Mouse (Mus musculus): ENCODE data around the gene Arl13b. TPM values are rescaled to one million over a fixed set of nuclear protein-coding genes. Genes with fewer than 3 reads are reported as not detected.

The Arl13b gene
- total and polyA plus RNA-seq, 3 experiments = 9.3 to 14.5 (median 10.9) TPM

DNA sequence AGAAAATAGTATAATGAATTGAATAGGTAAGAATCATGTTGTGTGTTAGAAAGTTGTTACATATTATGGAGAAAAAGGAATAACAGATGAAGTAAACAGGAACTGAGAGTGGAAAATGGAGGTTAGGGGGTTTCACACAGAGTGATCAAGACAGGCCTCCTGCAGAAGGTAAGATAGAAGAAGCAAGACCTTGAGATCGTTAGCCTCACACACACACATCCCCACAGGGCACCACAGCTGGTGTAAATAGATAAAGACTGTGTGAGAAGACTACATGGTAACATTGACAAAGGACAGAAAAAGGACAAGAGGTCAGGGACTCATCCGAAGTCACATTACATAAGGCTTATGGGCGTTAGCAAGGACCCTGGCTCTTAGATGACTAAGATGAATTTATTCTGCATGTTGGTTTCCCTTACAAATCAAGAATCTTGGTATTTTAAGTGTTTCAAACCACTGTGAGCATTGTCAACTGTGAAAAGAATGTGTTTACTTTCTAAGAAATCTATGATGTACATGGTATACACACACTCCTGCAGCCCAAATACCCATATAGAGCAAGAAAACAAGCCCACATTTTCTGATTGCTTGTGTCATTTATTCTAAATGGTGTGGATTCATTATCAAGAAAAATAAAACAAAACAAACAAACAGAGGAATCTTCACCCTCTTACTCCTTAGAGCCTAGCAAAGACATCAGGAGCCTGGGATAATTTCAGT, 12.7 kb downstream of the Arl13b start (continued):
- peak; percentile 44; the same call in 1 of the 2 replicates for TF ChIP-seq ELF1 (IDR thresholded peaks at IDR 0.05; ENCODE audit: low read depth, low read length)
- TF ChIP-seq RCOR1 (conservative IDR thresholded peaks at IDR 0.05; ENCODE audit: low read depth, low read length) = peak; percentile 87
- no peak for TF ChIP-seq GABPA (IDR thresholded peaks at IDR 0.05; ENCODE audit: insufficient replicate concordance, low read depth, low read length)
- TF ChIP-seq SIN3A (IDR thresholded peaks at IDR 0.05; ENCODE audit: low read length) = no peak; the same call in 1 of the 2 replicates
- TF ChIP-seq NELFE (IDR thresholded peaks at IDR 0.05; ENCODE audit: low read depth, low read length) = no peak
- TF ChIP-seq ZC3H11A (IDR thresholded peaks at IDR 0.05; ENCODE audit: low read depth, low read length) = no peak
- no peak for TF ChIP-seq ZMIZ1 (IDR thresholded peaks at IDR 0.05; ENCODE audit: low read depth, low read length)
- no peak for TF ChIP-seq POLR2AphosphoS2 (IDR thresholded peaks at IDR 0.05; ENCODE audit: low read depth, low read length)
- TF ChIP-seq SMC3 (IDR thresholded peaks at IDR 0.05; ENCODE audit: low read depth, low read length) = no peak
- no peak for TF ChIP-seq MAFK (IDR thresholded peaks at IDR 0.05; ENCODE audit: insufficient replicate concordance, low read length)
- no peak for TF ChIP-seq UBTF (IDR thresholded peaks at IDR 0.05; ENCODE audit: low read depth, low read length)
- no peak for TF ChIP-seq PAX5 (IDR thresholded peaks at IDR 0.05; ENCODE audit: low read length)
- no peak for TF ChIP-seq KAT2A (IDR thresholded peaks at IDR 0.05; ENCODE audit: insufficient replicate concordance, low read length)
- no peak for TF ChIP-seq USF2 (conservative IDR thresholded peaks at IDR 0.05; ENCODE audit: low read depth, low read length)
- TF ChIP-seq MYC (IDR thresholded peaks at IDR 0.05; ENCODE audit: low read depth, low read length) = 0 out of 2 replicates have a peak, but pooled peaks have one; percentile 36
- no peak for TF ChIP-seq RAD21 (IDR thresholded peaks at IDR 0.05; ENCODE audit: low read depth, low read length)
- peak; percentile 60; the same call in 1 of the 2 replicates for TF ChIP-seq JUND (conservative IDR thresholded peaks at IDR 0.05; ENCODE audit: low read depth, low read length)
- 0 out of 2 replicates have a peak, but pooled peaks have one; percentile 63 for TF ChIP-seq CHD1 (IDR thresholded peaks at IDR 0.05; ENCODE audit: low read depth, low read length)
- TF ChIP-seq MAX (IDR thresholded peaks at IDR 0.05; ENCODE audit: low read length) = no peak; the same call in 1 of the 2 replicates

DNA sequence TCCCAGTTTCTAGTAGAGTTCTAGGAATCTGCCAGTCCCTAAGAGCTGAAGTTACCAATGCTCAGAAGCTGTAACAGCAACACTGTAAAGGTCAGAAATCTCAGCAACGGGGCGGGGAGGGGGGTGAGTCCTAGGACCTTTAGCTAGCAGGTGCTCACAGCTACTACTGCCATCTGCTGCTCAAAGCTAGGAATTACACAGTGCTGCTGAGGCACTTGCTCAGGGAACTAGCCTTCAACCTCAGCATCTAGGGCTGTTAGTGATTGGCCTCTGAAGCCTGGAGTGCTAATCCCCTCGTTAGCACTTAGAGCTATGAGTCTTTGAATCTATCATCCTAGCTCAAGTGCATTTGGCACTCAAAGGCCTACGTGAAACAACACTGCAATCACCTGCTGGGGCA, 14.4 kb downstream of the Arl13b start:
- dilution Hi-C loops (cut with MboI; ENCODE audit: extremely low pct_ligation_motif_present, extremely low pct_unique_long_range_greater_than_20kb, low sequenced_read_pairs) (no loop called here), in situ Hi-C loops (cut with MboI; ENCODE audit: low pct_ligation_motif_present, low pct_unique_long_range_greater_than_20kb, low sequenced_read_pairs) (loop anchor here (25.0 kb wide), 1 partner anchor 320 kb away; no protein-coding TSS in a partner anchor)
- Histone ChIP-seq H3K9me3 (replicated peaks; ENCODE audit: low read length) (no peaks in the 10 kb centered on the region), H3K27me3 (replicated peaks) (no peaks in the 10 kb centered on the region), H3K79me2 (replicated peaks; ENCODE audit: control insufficient read depth, extremely low read depth, insufficient read depth, poor library complexity, severe bottlenecking) (0 out of 2 replicates have a peak, but pooled peaks cover 4% of the 10 kb centered on the region), H3K4me3 (replicated peaks in 1 of 3; ENCODE audit: low read depth in 2 of 3, low read length in 2 of 3, poor library complexity in 1 of 3) (no peak overlapping the region), H3K27ac (ENCODE audit: insufficient read depth, low read depth) (no peak overlapping the region), H3K4me2 (ENCODE audit: insufficient read depth, low read depth, poor library complexity, severe bottlenecking) (peak overlapping the region; percentile 0; the same call in 1 of the 2 replicates), H3K36me3 (replicated peaks in 1 of 2; ENCODE audit: control insufficient read depth in 1 of 2, insufficient read depth in 1 of 2, low read length in 1 of 2) (peaks cover 3% of the 10 kb centered on the region in 2 experiments), H3K9ac (ENCODE audit: insufficient read depth, low read depth) (no peak overlapping the region), H3K4me1 (ENCODE audit: control insufficient read depth in 1 of 2, insufficient read depth in 2 of 2) (peaks cover 10 to 34% of the 10 kb centered on the region in 2 experiments)
- TF ChIP-seq TCF12 (IDR thresholded peaks at IDR 0.05; ENCODE audit: low read depth, low read length) (peak; percentile 24; the same call in 1 of the 2 replicates), CTCF (conservative IDR thresholded peaks at IDR 0.05 in 1 of 2, IDR thresholded peaks at IDR 0.05 in 1 of 2; ENCODE audit: low read depth in 2 of 2, low read length in 2 of 2) (peak; percentile 84 to 99), JUN (IDR thresholded peaks at IDR 0.05; ENCODE audit: insufficient read depth, low read depth, low read length) (no peak), RAD21 (IDR thresholded peaks at IDR 0.05; ENCODE audit: low read depth, low read length) (peak; percentile 70), NRF1 (IDR thresholded peaks at IDR 0.05; ENCODE audit: low read depth, low read length) (0 out of 2 replicates have a peak, but pooled peaks have one; percentile 7), SIN3A (IDR thresholded peaks at IDR 0.05; ENCODE audit: low read length) (no peak), MEF2A (IDR thresholded peaks at IDR 0.05; ENCODE audit: borderline replicate concordance, low read depth, low read length) (peak; percentile 44; the same call in 1 of the 2 replicates), HCFC1 (IDR thresholded peaks at IDR 0.05; ENCODE audit: low read depth, low read length) (no peak), RCOR1 (conservative IDR thresholded peaks at IDR 0.05; ENCODE audit: low read depth, low read length) (no peak), SMC3 (IDR thresholded peaks at IDR 0.05; ENCODE audit: low read depth, low read length) (peak; percentile 58), IRF4 (IDR thresholded peaks at IDR 0.05; ENCODE audit: low read depth, low read length) (0 out of 2 replicates have a peak, but pooled peaks have one; percentile 27), NELFE (IDR thresholded peaks at IDR 0.05; ENCODE audit: low read depth, low read length) (peak; percentile 28; the same call in 1 of the 2 replicates), EP300 (IDR thresholded peaks at IDR 0.05; ENCODE audit: low read length) (no peak)
- peak; percentile 86 for DNase-seq (ENCODE audit: extremely low read depth)

All from CH12.LX (cell line).